Mouse (Mus musculus): ENCODE measurements around the gene Actb. TPM values are rescaled to one million over a fixed set of nuclear protein-coding genes. Genes with fewer than 3 reads are reported as not detected.
A peak's percentile ranks its signal among the peaks of the same experiment; 100 is the strongest.
"Not testable (repeated sequence)": the region's sequence is repeated elsewhere in the genome, so short reads cannot be mapped to it uniquely, and the experiment has no call there.

Actb gene
- total and polyA plus RNA-seq, 2 experiments from 2014 or later = 5,744 to 19,349 TPM

GRCm38 (mm10) chr5:142898316-142898715 lies 8.2 kb downstream of the Actb start:
- Histone ChIP-seq H3K9me3 (ENCODE audit: low read length) (no peaks in the 10 kb centered on the region), H3K27ac (ENCODE audit: low read depth, low read length) (no peak overlapping the region), H3K4me1 (ENCODE audit: insufficient read depth) (peaks cover 14% of the 10 kb centered on the region), H3K9ac (no peak overlapping the region), H3K36me3 (ENCODE audit: insufficient read depth) (peaks cover 43% of the 10 kb centered on the region), H3K27me3 (ENCODE audit: insufficient read depth, low read length) (no peaks in the 10 kb centered on the region), H3K4me3 (ENCODE audit: low read depth, low read length) (no peak overlapping the region), H3K4me2 (ENCODE audit: low read depth) (no peak overlapping the region)
- 84% methylated on average over 4 of the region's 4 CpGs for WGBS
- ATAC-seq (no peak), DNase-seq (no peak)
- TF ChIP-seq CTCF (IDR thresholded peaks at IDR 0.05; ENCODE audit: low read depth) = no peak

GRCm38 (mm10) chr5:142897568-142898248 lies 8.8 kb downstream of the Actb start:
- 93% methylated on average over 7 of the region's 7 CpGs for WGBS
- DNase-seq (no peak), ATAC-seq (no peak)
- Histone ChIP-seq H3K27me3 (ENCODE audit: insufficient read depth, low read length) (no peaks in the 10 kb centered on the region), H3K4me2 (ENCODE audit: low read depth) (no peak overlapping the region), H3K36me3 (ENCODE audit: insufficient read depth) (peaks cover 37% of the 10 kb centered on the region), H3K9me3 (ENCODE audit: low read length) (no peaks in the 10 kb centered on the region), H3K4me1 (ENCODE audit: insufficient read depth) (peaks cover 10% of the 10 kb centered on the region), H3K9ac (no peak overlapping the region), H3K27ac (ENCODE audit: low read depth, low read length) (no peak overlapping the region), H3K4me3 (ENCODE audit: low read depth, low read length) (no peak overlapping the region)
- no peak for TF ChIP-seq CTCF (IDR thresholded peaks at IDR 0.05; ENCODE audit: low read depth)

GRCm38 (mm10) chr5:142896713-142897112 lies 9.8 kb downstream of the Actb start:
- peak overlapping the region; percentile 15; the same call in 1 of the 2 replicates for H3K27ac ChIP-seq (ENCODE audit: low read depth, low read length)
- H3K9ac ChIP-seq = no peak overlapping the region
- no peak for TF ChIP-seq CTCF (IDR thresholded peaks at IDR 0.05; ENCODE audit: low read depth)
- peaks cover 8% of the 10 kb centered on the region for H3K4me1 ChIP-seq (ENCODE audit: insufficient read depth)
- WGBS = 91% methylated on average over 5 of the region's 5 CpGs
- no peak overlapping the region for H3K4me2 ChIP-seq (ENCODE audit: low read depth)
- DNase-seq (no peak), ATAC-seq (no peak)
- no peaks in the 10 kb centered on the region for H3K27me3 ChIP-seq (ENCODE audit: insufficient read depth, low read length)
- H3K4me3 ChIP-seq (ENCODE audit: low read depth, low read length) = no peak overlapping the region
- H3K36me3 ChIP-seq (ENCODE audit: insufficient read depth) = peaks cover 27% of the 10 kb centered on the region
- no peaks in the 10 kb centered on the region for H3K9me3 ChIP-seq (ENCODE audit: low read length)

GRCm38 (mm10) chr5:142896192-142896591 lies 10.4 kb downstream of the Actb start:
- peaks cover 22% of the 10 kb centered on the region for H3K36me3 ChIP-seq (ENCODE audit: insufficient read depth)
- 81% methylated on average over 10 of the region's 10 CpGs for WGBS
- ATAC-seq (no peak), DNase-seq (no peak)
- peak overlapping the region; percentile 71; the same call in 1 of the 2 replicates for H3K4me2 ChIP-seq (ENCODE audit: low read depth)
- H3K9me3 ChIP-seq (ENCODE audit: low read length) = no peaks in the 10 kb centered on the region
- H3K4me1 ChIP-seq (ENCODE audit: insufficient read depth) = peaks cover 8% of the 10 kb centered on the region
- H3K27ac ChIP-seq (ENCODE audit: low read depth, low read length) = no peak overlapping the region; the same call in 1 of the 2 replicates
- no peak overlapping the region for H3K4me3 ChIP-seq (ENCODE audit: low read depth, low read length)
- H3K27me3 ChIP-seq (ENCODE audit: insufficient read depth, low read length) = no peaks in the 10 kb centered on the region
- no peak for TF ChIP-seq CTCF (IDR thresholded peaks at IDR 0.05; ENCODE audit: low read depth)
- H3K9ac ChIP-seq = no peak overlapping the region

DNA sequence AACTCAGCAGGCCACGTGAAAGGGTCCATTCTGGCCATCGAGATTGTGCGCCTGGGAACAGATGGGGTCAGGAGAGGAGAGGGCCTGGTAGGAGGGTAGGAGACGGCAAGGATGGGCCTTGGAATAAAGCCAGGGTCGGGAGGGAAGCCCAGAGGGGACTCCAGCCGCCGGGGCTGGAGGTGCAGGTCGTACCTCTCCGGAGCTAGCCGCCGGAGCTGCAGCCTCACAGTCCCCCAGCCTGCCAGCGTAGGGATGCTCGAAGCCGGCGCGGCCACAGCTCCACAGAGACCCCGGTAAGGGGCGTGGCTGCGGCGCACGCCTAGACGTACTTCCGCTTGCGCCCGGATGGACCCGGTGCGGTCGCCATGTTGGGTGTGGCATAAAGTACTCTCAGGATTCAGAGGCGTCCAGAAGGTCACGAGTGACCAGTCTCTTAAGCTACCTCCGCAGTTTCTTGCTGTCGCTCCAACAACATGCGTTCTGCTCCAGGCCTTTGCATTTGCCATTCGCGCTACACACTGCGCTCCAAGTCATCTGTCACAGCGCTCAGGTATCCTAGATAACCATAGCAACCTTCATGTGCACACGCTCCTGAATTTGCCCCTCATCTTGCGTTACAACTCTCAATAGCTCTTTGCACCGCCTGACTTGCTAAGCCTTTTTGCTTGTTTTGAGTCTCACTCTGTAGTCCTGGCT lies 11.5 kb downstream of the Actb start, which contains the start of gene Fbxl18:
Gene Fbxl18, minus strand, starts transcription at position 504 of the 696 bp plus-strand sequence.
- H3K36me3 ChIP-seq (ENCODE audit: insufficient read depth) = peaks cover 13% of the 10 kb centered on the region; the same call in 1 of the 2 replicates
- peaks cover 8% of the 10 kb centered on the region for H3K4me1 ChIP-seq (ENCODE audit: insufficient read depth)
- peak within 1 kb of the TSS; percentile 71 for H3K4me2 ChIP-seq (ENCODE audit: low read depth)
- TF ChIP-seq CTCF (IDR thresholded peaks at IDR 0.05; ENCODE audit: low read depth) = no peak
- DNase-seq = peak; percentile 93
- ATAC-seq = peak; percentile 98
- H3K27me3 ChIP-seq (ENCODE audit: insufficient read depth, low read length) = no peaks in the 10 kb centered on the region
- H3K9ac ChIP-seq = peak within 1 kb of the TSS; percentile 82
- peak within 1 kb of the TSS; percentile 71 for H3K27ac ChIP-seq (ENCODE audit: low read depth, low read length)
- under 1% methylated on average over 40 of the region's 40 CpGs for WGBS
- no peaks in the 10 kb centered on the region for H3K9me3 ChIP-seq (ENCODE audit: low read length)
- peak within 1 kb of the TSS; percentile 65 for H3K4me3 ChIP-seq (ENCODE audit: low read depth, low read length)

DNA sequence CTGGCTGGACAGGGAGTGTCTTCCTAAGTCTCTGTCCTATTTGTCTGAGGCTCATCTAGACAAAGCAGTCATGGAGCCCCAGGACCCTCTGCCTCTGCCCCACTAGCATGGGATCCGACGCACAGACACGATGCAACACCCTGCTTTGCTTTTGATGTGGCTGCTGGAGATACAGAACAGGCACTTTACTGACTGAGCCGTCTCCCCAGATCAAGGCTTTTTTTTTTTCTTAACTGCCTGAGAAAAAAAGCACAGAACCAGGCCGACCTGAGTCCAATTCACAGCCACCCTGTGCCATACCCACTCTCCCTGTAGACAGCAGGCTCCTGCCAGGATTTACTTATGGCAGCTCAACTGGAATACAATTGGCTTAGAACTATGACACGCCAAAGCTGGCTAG lies 15.2 kb downstream of the Actb start:
- DNase-seq = no peak

GRCm38 (mm10) chr5:142887533-142887932 lies 19.0 kb downstream of the Actb start:
- DNase-seq; ATAC-seq; H3K27me3 ChIP-seq (ENCODE audit: insufficient read depth, low read length); H3K27ac ChIP-seq (ENCODE audit: low read depth, low read length); H3K4me1 ChIP-seq (ENCODE audit: insufficient read depth); H3K4me2 ChIP-seq (ENCODE audit: low read depth); H3K9ac ChIP-seq; H3K9me3 ChIP-seq (ENCODE audit: low read length); H3K4me3 ChIP-seq (ENCODE audit: low read depth, low read length): not testable (repeated sequence)
- 91% methylated on average over 3 of the region's 3 CpGs for WGBS
- peaks cover 32% of the 10 kb centered on the region for H3K36me3 ChIP-seq (ENCODE audit: insufficient read depth)

More for the DNA sequence above, 15.2 kb downstream of the Actb start:
- H3K9ac ChIP-seq = no peak overlapping the region
- peaks cover 9% of the 10 kb centered on the region for H3K36me3 ChIP-seq (ENCODE audit: insufficient read depth)
- H3K4me1 ChIP-seq (ENCODE audit: insufficient read depth) = peaks cover 8% of the 10 kb centered on the region
- no peak for ATAC-seq
- WGBS = 81% methylated on average over 6 of the region's 6 CpGs
- H3K27ac ChIP-seq (ENCODE audit: low read depth, low read length) = no peak overlapping the region
- TF ChIP-seq CTCF (IDR thresholded peaks at IDR 0.05; ENCODE audit: low read depth) = no peak
- H3K4me2 ChIP-seq (ENCODE audit: low read depth) = no peak overlapping the region
- no peak overlapping the region for H3K4me3 ChIP-seq (ENCODE audit: low read depth, low read length)
- H3K27me3 ChIP-seq (ENCODE audit: insufficient read depth, low read length) = no peaks in the 10 kb centered on the region
- H3K9me3 ChIP-seq (ENCODE audit: low read length) = no peaks in the 10 kb centered on the region

Measured in forebrain, postnatal 0 days (tissue).